Mouse (Mus musculus): ENCODE data around the gene Tgm2. TPM values are rescaled to one million over a fixed set of nuclear protein-coding genes. Genes with fewer than 3 reads are reported as not detected.
A peak's percentile ranks its signal among the peaks of the same experiment; 100 is the strongest.

The Tgm2 gene
- polyA plus RNA-seq, 1 experiment: 9.7 TPM

- TF ChIP-seq CTCF (IDR thresholded peaks at IDR 0.05; ENCODE audit: borderline replicate concordance, extremely low read depth, insufficient read depth, insufficient read length): no peak
- TF ChIP-seq POLR2A (IDR thresholded peaks at IDR 0.05; ENCODE audit: borderline replicate concordance, extremely low read depth, insufficient read depth, insufficient read length, poor library complexity, severe bottlenecking): no peak
- no peak for DNase-seq (ENCODE audit: low read depth)
These were observed 36.7 kb downstream of the Tgm2 start for GRCm38 (mm10) chr2:158109516-158109915.

- TF ChIP-seq CTCF (IDR thresholded peaks at IDR 0.05; ENCODE audit: borderline replicate concordance, extremely low read depth, insufficient read depth, insufficient read length) (peak; percentile 68), POLR2A (IDR thresholded peaks at IDR 0.05; ENCODE audit: borderline replicate concordance, extremely low read depth, insufficient read depth, insufficient read length, poor library complexity, severe bottlenecking) (no peak)
- DNase-seq (ENCODE audit: low read depth): peak; percentile 82
These were observed 39.2 kb downstream of the Tgm2 start for GRCm38 (mm10) chr2:158106947-158107587.

DNA sequence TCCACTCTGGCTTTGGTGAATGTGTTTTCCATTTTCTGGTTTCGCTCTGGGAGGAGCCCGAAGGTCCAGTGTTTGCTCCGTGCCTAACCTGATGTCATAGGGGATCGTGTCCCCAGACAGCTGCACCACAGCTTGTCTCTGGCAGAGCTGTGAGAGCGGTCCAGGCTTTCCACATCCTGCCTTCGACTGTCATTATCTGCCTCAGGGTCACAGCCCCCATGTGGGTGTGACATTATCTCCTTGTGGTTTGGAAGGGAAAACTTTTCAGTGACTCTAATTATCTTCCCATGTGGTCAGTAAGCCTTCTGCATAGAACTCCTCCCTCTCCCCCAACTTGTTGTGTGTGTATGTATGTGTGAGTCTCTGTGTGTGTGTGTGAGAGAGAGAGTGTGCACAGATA, 40.6 kb downstream of the Tgm2 start:
- TF ChIP-seq CTCF (IDR thresholded peaks at IDR 0.05; ENCODE audit: borderline replicate concordance, extremely low read depth, insufficient read depth, insufficient read length): no peak
- DNase-seq (ENCODE audit: low read depth): no peak

GRCm38 (mm10) chr2:158104966-158105365, 41.3 kb downstream of the Tgm2 start:
- no peak for DNase-seq (ENCODE audit: low read depth)
- TF ChIP-seq POLR2A (IDR thresholded peaks at IDR 0.05; ENCODE audit: borderline replicate concordance, extremely low read depth, insufficient read depth, insufficient read length, poor library complexity, severe bottlenecking) (no peak), CTCF (IDR thresholded peaks at IDR 0.05; ENCODE audit: borderline replicate concordance, extremely low read depth, insufficient read depth, insufficient read length) (no peak)

GRCm38 (mm10) chr2:158101768-158102167, 44.5 kb downstream of the Tgm2 start:
- no peak for DNase-seq (ENCODE audit: low read depth)
- TF ChIP-seq CTCF (IDR thresholded peaks at IDR 0.05; ENCODE audit: borderline replicate concordance, extremely low read depth, insufficient read depth, insufficient read length): no peak
- TF ChIP-seq POLR2A (IDR thresholded peaks at IDR 0.05; ENCODE audit: borderline replicate concordance, extremely low read depth, insufficient read depth, insufficient read length, poor library complexity, severe bottlenecking): no peak

GRCm38 (mm10) chr2:158099537-158099936, 46.7 kb downstream of the Tgm2 start:
- DNase-seq (ENCODE audit: low read depth): no peak
- TF ChIP-seq CTCF (IDR thresholded peaks at IDR 0.05; ENCODE audit: borderline replicate concordance, extremely low read depth, insufficient read depth, insufficient read length) (no peak), POLR2A (IDR thresholded peaks at IDR 0.05; ENCODE audit: borderline replicate concordance, extremely low read depth, insufficient read depth, insufficient read length, poor library complexity, severe bottlenecking) (no peak)

- TF ChIP-seq CTCF (IDR thresholded peaks at IDR 0.05; ENCODE audit: borderline replicate concordance, extremely low read depth, insufficient read depth, insufficient read length) (no peak), POLR2A (IDR thresholded peaks at IDR 0.05; ENCODE audit: borderline replicate concordance, extremely low read depth, insufficient read depth, insufficient read length, poor library complexity, severe bottlenecking) (no peak)
These were observed 47.5 kb downstream of the Tgm2 start for GRCm38 (mm10) chr2:158098730-158099129.

GRCm38 (mm10) chr2:158097071-158097470, 49.2 kb downstream of the Tgm2 start:
- TF ChIP-seq POLR2A (IDR thresholded peaks at IDR 0.05; ENCODE audit: borderline replicate concordance, extremely low read depth, insufficient read depth, insufficient read length, poor library complexity, severe bottlenecking): no peak
- TF ChIP-seq CTCF (IDR thresholded peaks at IDR 0.05; ENCODE audit: borderline replicate concordance, extremely low read depth, insufficient read depth, insufficient read length): no peak
- no peak for DNase-seq (ENCODE audit: low read depth)

More at GRCm38 (mm10) chr2:158098730-158099129, 47.5 kb downstream of the Tgm2 start:
- DNase-seq (ENCODE audit: low read depth): no peak

- no peak for TF ChIP-seq POLR2A (IDR thresholded peaks at IDR 0.05; ENCODE audit: borderline replicate concordance, extremely low read depth, insufficient read depth, insufficient read length, poor library complexity, severe bottlenecking)
- TF ChIP-seq CTCF (IDR thresholded peaks at IDR 0.05; ENCODE audit: borderline replicate concordance, extremely low read depth, insufficient read depth, insufficient read length): no peak
These were observed 51.4 kb downstream of the Tgm2 start for GRCm38 (mm10) chr2:158094846-158095245.

GRCm38 (mm10) chr2:158094300-158094699, 51.9 kb downstream of the Tgm2 start:
- TF ChIP-seq CTCF (IDR thresholded peaks at IDR 0.05; ENCODE audit: borderline replicate concordance, extremely low read depth, insufficient read depth, insufficient read length): no peak
- TF ChIP-seq POLR2A (IDR thresholded peaks at IDR 0.05; ENCODE audit: borderline replicate concordance, extremely low read depth, insufficient read depth, insufficient read length, poor library complexity, severe bottlenecking): no peak
- DNase-seq (ENCODE audit: low read depth): no peak

More at GRCm38 (mm10) chr2:158094846-158095245, 51.4 kb downstream of the Tgm2 start:
- DNase-seq (ENCODE audit: low read depth): peak; percentile 13

DNA sequence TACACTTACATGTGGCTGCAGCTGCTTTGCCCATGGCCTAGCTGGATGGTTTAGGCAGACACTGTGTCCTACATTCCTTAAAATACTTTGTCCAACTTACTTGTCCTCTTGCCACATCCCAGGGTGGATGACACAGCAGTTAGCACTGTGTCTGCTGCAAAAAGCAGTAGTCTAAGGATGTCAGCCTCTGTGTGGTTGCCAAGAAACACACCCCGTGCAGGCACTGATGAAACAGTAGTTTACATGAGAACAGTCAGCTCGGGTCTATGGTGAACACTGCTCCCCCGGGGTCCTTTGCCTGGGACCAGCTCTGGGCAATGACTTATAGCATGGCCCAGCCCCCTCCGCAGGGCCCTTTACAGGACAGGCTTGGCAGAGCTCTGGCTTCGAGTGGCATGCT, 52.9 kb downstream of the Tgm2 start:
- no peak for TF ChIP-seq CTCF (IDR thresholded peaks at IDR 0.05; ENCODE audit: borderline replicate concordance, extremely low read depth, insufficient read depth, insufficient read length)
- TF ChIP-seq POLR2A (IDR thresholded peaks at IDR 0.05; ENCODE audit: borderline replicate concordance, extremely low read depth, insufficient read depth, insufficient read length, poor library complexity, severe bottlenecking): no peak
- DNase-seq (ENCODE audit: low read depth): peak; percentile 15

DNA sequence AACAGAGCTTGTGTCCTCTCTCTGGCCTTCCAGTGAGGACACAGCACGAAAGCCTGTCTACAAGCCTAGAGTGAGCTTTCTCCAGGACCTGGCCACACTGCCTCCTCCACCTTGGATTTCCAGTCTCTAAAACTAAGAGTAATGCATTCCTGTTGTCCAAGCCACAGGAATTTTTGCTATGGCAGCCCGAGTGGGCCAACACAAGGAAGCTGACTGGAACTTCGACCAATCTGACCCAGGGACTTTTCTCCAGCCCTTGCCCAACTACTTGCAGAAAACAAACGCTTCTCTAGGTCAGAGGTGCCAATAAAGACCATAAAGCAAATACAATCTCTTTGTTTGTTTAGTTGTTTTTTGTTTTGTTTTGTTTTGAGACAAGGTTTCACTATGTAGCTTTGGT, 56.1 kb downstream of the Tgm2 start:
- no peak for DNase-seq (ENCODE audit: low read depth)
- TF ChIP-seq POLR2A (IDR thresholded peaks at IDR 0.05; ENCODE audit: borderline replicate concordance, extremely low read depth, insufficient read depth, insufficient read length, poor library complexity, severe bottlenecking): no peak
- TF ChIP-seq CTCF (IDR thresholded peaks at IDR 0.05; ENCODE audit: borderline replicate concordance, extremely low read depth, insufficient read depth, insufficient read length): no peak

All from brain, embryonic 14.5 days (tissue).